Mouse (Mus musculus) layer of hippocampus, postnatal 14 days (tissue): ENCODE data around the gene Ralgapb. TPM values are rescaled to one million over a fixed set of nuclear protein-coding genes. Genes with fewer than 3 reads are reported as not detected.
"Not testable (repeated sequence)": the region's sequence is repeated elsewhere in the genome, so short reads cannot be mapped to it uniquely, and the experiment has no call there.

Experiments used
- DNase-seq, 2 experiments: peaks; one replicate each; pipeline ENCODE4 v3.0.0; 2021 to 2022; ENCODE audit warnings: low spot score in 2 of 2, mixed read lengths in 1 of 2
- total RNA-seq, 2 experiments: library from RNA; stranded (reverse); gene quantifications; 2 replicates each; pipeline ENCODE4 v1.2.3; 2021

Gene Ralgapb
- total RNA-seq, 2 experiments from 2014 or later, result 78.6 to 80.4 TPM

- not testable (repeated sequence) for DNase-seq
These were observed 12.5 kb upstream of the Ralgapb start for GRCm38 (mm10) chr2:158397140-158397539.

- no peak for DNase-seq
These were observed 6.7 kb upstream of the Ralgapb start for GRCm38 (mm10) chr2:158402915-158403314.

GRCm38 (mm10) chr2:158408997-158409594, 552 bp upstream of the Ralgapb start:
- no peak for DNase-seq

DNA sequence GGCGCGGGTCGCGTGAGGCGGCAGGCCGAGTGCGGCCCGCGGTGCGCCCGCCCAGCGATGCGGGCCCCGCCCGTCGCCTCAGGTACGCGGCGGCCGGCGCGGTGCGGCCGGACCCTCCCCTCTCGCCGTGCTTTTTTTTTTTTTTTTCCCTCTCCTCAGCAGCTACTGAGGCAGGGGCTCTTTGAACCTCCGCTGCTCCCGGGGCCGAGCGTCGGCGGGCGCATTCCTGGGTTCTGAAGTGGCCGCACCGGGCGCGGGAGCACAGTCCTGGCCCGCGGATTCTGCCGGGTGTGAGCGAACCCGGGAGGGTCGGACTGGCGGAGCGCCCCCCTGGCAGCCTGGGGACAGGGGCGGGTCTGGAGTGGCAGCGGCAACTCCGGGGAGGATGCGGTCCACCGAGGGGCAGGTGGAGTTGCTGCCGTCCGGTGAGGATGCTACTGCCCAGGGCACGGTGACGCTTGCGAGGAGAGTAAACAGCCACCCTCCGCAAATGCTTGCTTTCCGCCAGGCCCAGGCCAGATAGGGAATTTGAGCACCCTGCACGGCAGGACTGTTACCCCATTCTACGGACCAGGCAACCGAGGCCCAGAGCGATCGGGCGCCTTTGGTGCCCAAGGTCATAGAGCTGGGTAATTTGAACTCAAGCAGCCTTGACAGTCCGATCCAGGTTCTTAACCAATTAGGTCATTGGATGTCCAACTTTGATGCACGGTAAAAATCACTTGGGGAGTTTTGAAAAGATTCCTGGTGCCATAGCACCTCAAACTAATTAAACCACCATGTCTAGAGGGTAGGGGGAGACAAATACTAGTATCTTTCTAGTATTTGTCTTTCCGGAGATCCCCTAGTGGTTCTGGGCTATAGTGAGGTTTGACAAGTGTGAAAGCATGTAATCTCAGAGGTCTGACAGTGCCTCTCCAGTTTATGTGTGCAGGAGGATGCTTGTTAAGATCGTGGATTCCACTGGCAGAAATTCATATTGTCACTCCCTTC, 670 bp downstream of the Ralgapb start:
- peak; percentile 5 to 18 for DNase-seq

GRCm38 (mm10) chr2:158413240-158413639, 3.6 kb downstream of the Ralgapb start:
- no peak for DNase-seq

- DNase-seq, result no peak
These were observed 6.2 kb downstream of the Ralgapb start for GRCm38 (mm10) chr2:158415826-158416225.

DNA sequence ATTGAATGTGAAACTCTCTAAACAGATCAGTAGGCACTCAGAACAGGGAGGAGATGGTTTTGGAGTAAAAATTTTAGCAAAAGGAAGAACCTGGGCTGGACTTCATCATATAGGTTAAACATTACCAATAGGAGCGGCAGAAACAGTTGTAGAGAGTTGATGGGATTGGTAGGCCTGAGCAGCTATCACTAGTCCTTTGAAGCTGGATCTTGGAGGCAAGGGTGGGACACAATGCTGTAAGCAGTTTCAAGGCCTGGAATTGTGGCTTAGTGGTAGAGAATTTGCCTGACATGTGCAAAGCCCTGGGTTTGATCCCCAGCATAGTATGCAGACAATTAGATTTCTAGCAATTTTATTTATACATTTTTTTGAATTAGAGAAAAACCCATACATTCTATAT, 9.0 kb downstream of the Ralgapb start:
- DNase-seq, result no peak

GRCm38 (mm10) chr2:158445814-158446213, 36.2 kb downstream of the Ralgapb start:
- DNase-seq, result no peak

- no peak for DNase-seq
These were observed 40.2 kb downstream of the Ralgapb start for GRCm38 (mm10) chr2:158449845-158450244.

DNA sequence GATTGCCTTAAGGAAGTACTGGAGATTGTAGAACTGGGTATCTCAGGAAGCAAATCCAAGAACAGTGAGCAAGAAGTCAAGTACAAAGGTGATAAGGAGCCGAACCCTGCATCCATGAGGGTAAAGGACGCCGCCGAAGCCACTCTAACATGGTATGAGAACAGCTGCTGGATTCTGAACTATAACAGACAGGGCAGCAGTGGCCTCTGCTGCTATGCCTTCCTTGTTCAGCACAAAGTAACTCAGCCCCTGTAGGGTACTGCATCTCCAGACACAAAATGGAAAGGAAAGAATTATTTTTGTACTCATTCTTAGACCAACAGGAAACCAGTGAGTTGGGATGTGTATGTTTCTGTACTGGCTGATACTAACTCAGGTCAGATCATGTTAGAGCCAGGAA, 46.8 kb downstream of the Ralgapb start:
- no peak for DNase-seq

- DNase-seq, result no peak
These were observed 48.0 kb downstream of the Ralgapb start for GRCm38 (mm10) chr2:158457610-158458009.

- no peak for DNase-seq
These were observed 52.8 kb downstream of the Ralgapb start for GRCm38 (mm10) chr2:158462450-158462849.

DNA sequence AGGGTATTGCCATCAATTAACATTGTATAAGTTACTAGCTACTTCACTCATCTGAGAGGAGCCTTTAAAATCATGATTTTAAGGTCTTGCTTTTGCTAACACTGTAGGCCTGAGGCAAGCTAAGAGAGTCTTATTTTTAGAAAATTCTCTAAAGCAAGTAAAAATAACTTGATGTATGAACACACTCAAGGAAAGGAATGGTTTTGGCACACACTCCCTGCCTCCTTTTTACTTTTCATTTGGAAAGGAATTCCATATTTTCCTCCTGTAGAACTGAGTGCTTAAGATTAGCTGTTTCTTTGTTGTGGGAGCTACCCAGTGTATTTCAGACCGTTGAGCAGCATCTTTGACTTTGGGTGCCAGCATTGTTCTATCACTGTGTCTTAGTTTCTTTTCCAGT, 64.5 kb downstream of the Ralgapb start:
- DNase-seq, result no peak

DNA sequence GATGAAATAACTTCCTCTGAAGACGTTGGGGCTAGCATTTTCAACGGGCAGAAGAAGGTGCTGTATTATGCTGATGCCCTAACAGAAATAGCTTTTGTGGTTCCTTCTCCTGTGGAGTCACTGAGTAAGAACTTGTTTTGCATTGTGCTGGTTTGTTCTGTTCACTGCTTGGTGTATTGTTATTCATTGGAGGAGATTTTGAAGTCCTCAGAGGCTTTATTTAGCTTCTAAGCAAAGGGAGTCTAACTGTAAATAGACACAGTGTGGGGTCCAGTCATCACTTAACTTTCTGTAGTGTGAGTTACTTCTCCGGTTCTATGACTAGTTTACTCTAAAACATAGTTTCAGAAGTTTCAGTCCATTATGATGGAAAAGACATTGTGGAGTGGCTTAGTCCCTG, 68.0 kb downstream of the Ralgapb start:
- DNase-seq, result no peak

DNA sequence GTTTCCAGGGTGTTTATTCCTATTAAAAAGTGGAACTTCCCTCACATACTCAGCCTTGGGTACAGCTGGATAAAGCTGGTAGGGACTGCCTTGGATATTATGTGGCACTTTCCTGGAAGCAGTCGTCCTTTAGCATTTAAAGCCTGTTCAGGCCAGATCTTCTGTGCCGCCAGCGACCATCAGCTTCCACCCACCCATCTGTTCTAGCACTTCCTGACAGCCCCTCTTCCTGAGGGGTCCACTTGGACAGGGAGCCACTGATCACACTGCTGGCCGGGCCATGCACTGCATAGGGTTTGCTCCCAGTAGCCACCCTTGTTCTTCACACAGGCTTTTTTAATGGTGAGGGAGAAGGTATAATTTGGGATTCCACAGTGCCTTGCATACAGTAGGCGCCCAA, 88.8 kb downstream of the Ralgapb start:
- no peak for DNase-seq

DNA sequence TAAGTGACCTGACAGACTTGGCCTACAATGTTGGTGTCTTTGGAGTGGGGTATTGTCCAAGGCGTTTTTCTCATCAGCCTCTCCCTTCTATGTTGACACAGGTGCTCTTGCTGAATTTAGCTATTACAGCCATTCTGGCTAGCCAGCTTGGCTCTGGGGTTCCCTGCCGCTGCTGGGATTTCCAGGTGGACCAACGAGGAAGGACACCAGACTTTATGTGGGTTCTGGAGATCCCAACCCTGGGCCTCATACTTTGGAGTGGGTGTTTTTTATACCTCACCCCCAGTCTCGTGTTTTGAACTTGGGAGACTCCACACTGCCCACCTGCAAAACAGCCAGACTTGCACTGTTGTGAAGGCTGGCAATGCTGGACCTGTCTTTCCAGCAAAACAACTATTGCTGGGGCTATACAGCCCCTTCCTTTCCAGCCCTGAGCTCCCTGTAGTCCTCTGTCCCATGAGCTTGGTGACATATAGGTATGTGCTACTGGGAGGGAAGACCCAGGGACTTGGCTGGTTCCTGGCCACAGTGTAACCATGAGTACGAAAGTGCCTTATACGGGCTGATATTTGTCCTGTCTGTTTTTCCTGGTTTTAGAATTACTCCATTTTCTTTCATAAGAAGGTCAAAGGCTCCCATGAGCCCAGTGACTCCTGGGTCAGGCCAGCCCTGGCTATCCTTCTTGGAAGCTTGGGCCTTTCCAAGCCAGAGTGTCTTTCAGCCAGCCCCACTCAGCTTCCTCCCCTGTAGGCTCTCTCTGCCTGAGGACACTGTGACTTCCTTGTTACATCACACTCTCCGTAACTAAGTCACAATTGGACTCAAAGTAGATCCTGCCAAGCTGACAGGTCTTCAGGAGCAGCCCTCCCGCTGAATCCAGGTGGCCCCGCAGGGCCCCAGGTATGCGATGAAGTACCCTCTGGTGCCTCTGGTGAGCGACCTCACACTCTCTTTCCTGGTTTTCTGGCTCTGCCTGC, 92.5 kb downstream of the Ralgapb start, which contains the start of gene Adig:
Adig (plus strand) TSS at position 777 of the 977 bp plus-strand sequence.
- DNase-seq, result no peak

GRCm38 (mm10) chr2:158503226-158503625, 93.6 kb downstream of the Ralgapb start:
- no peak for DNase-seq

DNA sequence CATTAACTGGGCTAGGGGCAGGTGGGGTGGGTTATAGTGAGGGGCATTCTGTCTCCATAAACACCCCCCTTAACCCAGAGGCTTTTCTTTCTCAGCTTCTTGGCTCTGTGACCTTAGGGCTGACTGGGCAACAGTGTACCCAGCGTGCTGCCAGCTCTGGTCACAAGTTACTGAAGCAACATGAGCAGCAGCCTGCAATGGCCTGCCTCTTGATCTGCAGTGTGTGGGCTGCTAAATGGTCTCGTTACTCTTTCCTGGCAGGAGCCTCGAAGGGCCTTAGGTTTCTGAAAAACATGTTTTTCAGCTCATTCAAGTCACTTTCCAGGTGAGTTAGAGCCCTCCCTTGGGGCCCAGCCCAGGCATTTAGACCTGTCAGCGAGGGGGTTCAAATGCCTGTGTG, 94.0 kb downstream of the Ralgapb start:
- no peak for DNase-seq

DNA sequence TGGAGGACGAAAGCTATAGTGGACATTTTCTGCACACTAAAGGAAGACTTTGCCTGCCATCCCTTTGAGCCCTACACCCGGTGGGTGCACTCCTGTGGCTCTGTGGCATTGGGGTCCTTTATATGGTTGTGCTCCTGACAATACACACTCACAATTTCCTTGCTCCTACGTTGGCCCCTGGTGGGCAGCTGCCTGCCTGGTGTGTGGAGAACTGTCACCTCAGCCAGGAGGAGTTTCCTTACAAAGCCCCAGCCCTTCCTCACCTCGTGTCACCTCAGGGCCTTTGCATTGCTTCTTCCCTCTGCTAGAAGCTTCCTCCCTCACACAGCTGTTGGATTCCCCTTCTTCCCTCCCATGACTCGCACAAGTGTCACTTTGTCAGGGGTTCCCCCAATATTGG, 96.8 kb downstream of the Ralgapb start:
- no peak for DNase-seq

DNA sequence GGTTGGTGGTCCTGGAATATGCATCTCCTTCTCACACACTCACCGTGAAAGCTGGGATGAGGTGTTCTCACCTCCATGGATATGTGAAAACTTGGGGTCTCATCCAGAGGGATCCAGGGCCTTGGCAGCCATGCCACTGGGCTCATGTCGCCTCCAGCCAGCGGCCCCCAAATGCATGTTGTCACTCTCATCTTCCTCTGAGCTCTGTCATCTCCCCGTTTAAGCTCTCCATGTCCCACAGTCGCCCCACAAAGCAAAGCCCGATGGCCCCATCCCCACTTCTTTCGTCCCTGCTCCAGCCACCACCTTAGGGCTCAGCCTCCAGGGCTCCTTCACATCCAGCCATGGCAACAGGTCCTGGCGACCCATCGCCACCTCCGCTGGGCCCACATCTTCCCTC, 97.4 kb downstream of the Ralgapb start:
- DNase-seq, result no peak

DNA sequence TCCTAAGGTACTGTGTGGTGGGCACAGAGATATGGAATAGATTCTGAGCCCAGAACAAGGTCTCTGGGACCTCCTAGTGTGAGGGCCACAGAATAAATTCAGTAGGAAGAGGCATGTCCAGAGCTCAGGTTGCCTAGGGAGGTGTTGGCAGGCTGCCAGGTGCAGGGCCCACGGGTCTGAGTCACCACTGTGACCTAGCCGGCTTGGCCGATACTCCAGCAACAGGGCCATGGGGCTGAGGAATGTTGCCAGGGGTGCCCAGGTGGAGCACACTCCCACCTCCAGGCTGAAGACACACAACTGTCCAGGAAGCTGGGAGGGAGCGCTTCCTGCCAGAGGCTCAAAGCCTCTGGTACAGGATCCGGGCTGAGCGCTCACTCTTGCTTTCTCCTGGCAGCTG, 101.0 kb downstream of the Ralgapb start:
- no peak for DNase-seq
